Mouse (Mus musculus) small intestine, adult 2 months (tissue): Measurements from ENCODE around the gene Tab3. TPM values are rescaled to one million over a fixed set of nuclear protein-coding genes. Genes with fewer than 3 reads are reported as not detected.

Source experiments
- H3K27ac ChIP-seq: fragments of 200-500 bp; 2 replicates; pipeline ENCODE4 v1.5.1; 2012; ENCODE audit warnings: low read depth, low read length, control low read depth, inconsistent platforms; ENCODE audit not compliant: insufficient read depth
- H3K27me3 ChIP-seq: fragments of 200-500 bp; 2 replicates; pipeline ENCODE4 v1.6.1; 2012; ENCODE audit warnings: mild to moderate bottlenecking, moderate library complexity, low read length, inconsistent platforms; ENCODE audit not compliant: control insufficient read depth, insufficient read depth
- H3K36me3 ChIP-seq: fragments of 200-500 bp; 2 replicates; pipeline ENCODE4 v1.6.1; 2012; ENCODE audit warnings: mild to moderate bottlenecking, low read length, control low read depth, inconsistent platforms; ENCODE audit not compliant: control insufficient read depth, insufficient read depth
- H3K4me1 ChIP-seq: fragments of 200-500 bp; 2 replicates; pipeline ENCODE4 v1.6.1; 2012; ENCODE audit warnings: low read length, inconsistent platforms, mixed read lengths; ENCODE audit not compliant: control insufficient read depth, insufficient read depth, insufficient read length
- H3K4me3 ChIP-seq: fragments of 200-500 bp; 2 replicates; pipeline ENCODE4 v1.5.1; 2012; ENCODE audit warnings: low read depth, mild to moderate bottlenecking, control low read depth, inconsistent platforms, low read length, moderate library complexity
- CTCF ChIP-seq: fragments of 200-500 bp; IDR thresholded peaks from 2 replicates; pipeline ENCODE4 v1.5.1; 2012; ENCODE audit warnings: low read depth, mild to moderate bottlenecking, control low read depth, inconsistent platforms, low read length, moderate library complexity, mixed read lengths; ENCODE audit not compliant: insufficient replicate concordance, insufficient read length; ENCODE audit errors: extremely low read depth
- POLR2A ChIP-seq: fragments of 200-500 bp; IDR thresholded peaks from 2 replicates; pipeline ENCODE4 v1.6.1; 2012; ENCODE audit warnings: low read depth, mild to moderate bottlenecking, control low read depth, inconsistent platforms, low read length, moderate library complexity
- WGBS: fragments of 180-500 bp; shearing (Covaris S2); methylation state at CpG from one replicate; pipeline ENCODE4 v1.1.7; 2018; 5-methylcytosine and 5-hydroxymethylcytosine counted together
- polyA plus RNA-seq: library from polyadenylated mRNA; depleted of rRNA; stranded (reverse); fragments of >200 nt; gene quantifications from 2 replicates; pipeline ENCODE4 v1.2.3, GENCODE M21; 2012

Tab3 gene
- polyA plus RNA-seq, 1 experiment: 5.3 TPM

- H3K36me3 ChIP-seq: no peaks in the 10 kb centered on the region; the same call in 1 of the 2 replicates
- no peak overlapping the region for H3K27ac ChIP-seq
- no peak overlapping the region for H3K4me3 ChIP-seq
- no peak for TF ChIP-seq POLR2A
- no peak for TF ChIP-seq CTCF
- no peaks in the 10 kb centered on the region for H3K4me1 ChIP-seq
- 23% methylated on average over 2 of the region's 2 CpGs for WGBS
- H3K27me3 ChIP-seq: no peaks in the 10 kb centered on the region
These were observed 6.9 kb downstream of the Tab3 start for GRCm38 (mm10) chrX:85580768-85581167.

GRCm38 (mm10) chrX:85582517-85582916 is 8.7 kb downstream of the Tab3 start:
- Histone ChIP-seq H3K27ac (no peak overlapping the region), H3K4me3 (no peak overlapping the region), H3K4me1 (no peaks in the 10 kb centered on the region), H3K27me3 (no peaks in the 10 kb centered on the region), H3K36me3 (no peaks in the 10 kb centered on the region; the same call in 1 of the 2 replicates)
- WGBS: 48% methylated on average over 1 of the region's 1 CpGs
- TF ChIP-seq CTCF (no peak), POLR2A (no peak)

GRCm38 (mm10) chrX:85585575-85585974 is 11.8 kb downstream of the Tab3 start:
- Histone ChIP-seq H3K4me1 (no peaks in the 10 kb centered on the region), H3K27ac (no peak overlapping the region), H3K27me3 (no peaks in the 10 kb centered on the region), H3K4me3 (no peak overlapping the region), H3K36me3 (no peaks in the 10 kb centered on the region)
- TF ChIP-seq CTCF (peak; percentile 9; the same call in 1 of the 2 replicates), POLR2A (no peak)

- Histone ChIP-seq H3K4me1 (no peaks in the 10 kb centered on the region), H3K27ac (no peak overlapping the region), H3K36me3 (peaks cover 7% of the 10 kb centered on the region), H3K27me3 (no peaks in the 10 kb centered on the region), H3K4me3 (no peak overlapping the region)
- 80% methylated on average over 2 of the region's 2 CpGs for WGBS
- TF ChIP-seq CTCF (no peak), POLR2A (no peak)
These were observed 40.9 kb downstream of the Tab3 start for GRCm38 (mm10) chrX:85614701-85615100.

- H3K27ac ChIP-seq: no peak overlapping the region
- no peaks in the 10 kb centered on the region for H3K27me3 ChIP-seq
- no peaks in the 10 kb centered on the region for H3K36me3 ChIP-seq
- H3K4me1 ChIP-seq: no peaks in the 10 kb centered on the region
- TF ChIP-seq POLR2A: no peak
- no peak for TF ChIP-seq CTCF
- H3K4me3 ChIP-seq: no peak overlapping the region
- 31% methylated on average over 8 of the region's 8 CpGs for WGBS
These were observed 72.5 kb downstream of the Tab3 start for GRCm38 (mm10) chrX:85646204-85646777.

- Histone ChIP-seq H3K27me3 (no peaks in the 10 kb centered on the region), H3K27ac (no peak overlapping the region), H3K36me3 (no peaks in the 10 kb centered on the region), H3K4me3 (no peak overlapping the region), H3K4me1 (no peaks in the 10 kb centered on the region)
- WGBS: 15% methylated on average over 7 of the region's 7 CpGs
- TF ChIP-seq POLR2A (no peak), CTCF (no peak)
These were observed 103.0 kb downstream of the Tab3 start for GRCm38 (mm10) chrX:85676808-85677207.

GRCm38 (mm10) chrX:85682125-85682524 is 108.3 kb downstream of the Tab3 start:
- Histone ChIP-seq H3K4me1 (no peaks in the 10 kb centered on the region), H3K36me3 (no peaks in the 10 kb centered on the region), H3K4me3 (no peak overlapping the region), H3K27ac (no peak overlapping the region), H3K27me3 (no peaks in the 10 kb centered on the region)
- no peak for TF ChIP-seq CTCF
- TF ChIP-seq POLR2A: no peak
- 40% methylated on average over 1 of the region's 1 CpGs for WGBS
